Mouse (Mus musculus): ENCODE data around the gene Wfdc3.

Gene Wfdc3

GRCm38 (mm10) chr2:164745843-164746479 lies at the start of gene Wfdc3, which contains the start of gene Dnttip1:
Wfdc3 (minus strand) TSS chr2:164745931.
Dnttip1 (plus strand) TSS chr2:164745983.
- peak; percentile 97 for DNase-seq

- peak; percentile 92 for DNase-seq
Measured at GRCm38 (mm10) chr2:164794293-164794692, 48.6 kb upstream of the Wfdc3 start.

GRCm38 (mm10) chr2:164793772-164794171 lies 48.0 kb upstream of the Wfdc3 start:
- DNase-seq = no peak

- DNase-seq = peak; percentile 79
Measured at GRCm38 (mm10) chr2:164793236-164793635, 47.5 kb upstream of the Wfdc3 start.

- no peak for DNase-seq
Measured at GRCm38 (mm10) chr2:164792400-164793190, 46.9 kb upstream of the Wfdc3 start.

- peak; percentile 28 for DNase-seq
Measured at GRCm38 (mm10) chr2:164791841-164792261, 46.1 kb upstream of the Wfdc3 start.

- DNase-seq = no peak
Measured at GRCm38 (mm10) chr2:164790451-164790850, 44.7 kb upstream of the Wfdc3 start.

GRCm38 (mm10) chr2:164788411-164788810 lies 42.7 kb upstream of the Wfdc3 start:
- DNase-seq = no peak

- DNase-seq = no peak
Measured at GRCm38 (mm10) chr2:164787779-164788178, 42.0 kb upstream of the Wfdc3 start.

GRCm38 (mm10) chr2:164787032-164787431 lies 41.3 kb upstream of the Wfdc3 start:
- no peak for DNase-seq

GRCm38 (mm10) chr2:164786388-164786885 lies 40.7 kb upstream of the Wfdc3 start:
- peak; percentile 29 for DNase-seq

GRCm38 (mm10) chr2:164785481-164786387 lies 40.0 kb upstream of the Wfdc3 start, which contains the start of gene Snx21:
Snx21 (plus strand) TSS chr2:164785823.
- peak; percentile 94 for DNase-seq

- DNase-seq = no peak
Measured at GRCm38 (mm10) chr2:164784869-164785420, 39.2 kb upstream of the Wfdc3 start.

- no peak for DNase-seq
Measured at GRCm38 (mm10) chr2:164783926-164784581, 38.3 kb upstream of the Wfdc3 start.

- no peak for DNase-seq
Measured at GRCm38 (mm10) chr2:164781876-164782275, 36.1 kb upstream of the Wfdc3 start.

GRCm38 (mm10) chr2:164779481-164780086 lies 33.9 kb upstream of the Wfdc3 start, which contains the start of gene Tnnc2:
Tnnc2 (minus strand) TSS chr2:164779967.
- DNase-seq = no peak

GRCm38 (mm10) chr2:164778809-164779208 lies 33.1 kb upstream of the Wfdc3 start:
- DNase-seq = no peak

- DNase-seq = no peak
Measured at GRCm38 (mm10) chr2:164778015-164778287, 32.2 kb upstream of the Wfdc3 start.

- no peak for DNase-seq
Measured at GRCm38 (mm10) chr2:164777246-164778014, 31.7 kb upstream of the Wfdc3 start.

GRCm38 (mm10) chr2:164776801-164777200 lies 31.1 kb upstream of the Wfdc3 start:
- DNase-seq = no peak

- no peak for DNase-seq
Measured at GRCm38 (mm10) chr2:164776130-164776529, 30.4 kb upstream of the Wfdc3 start.

All from kidney, postnatal 10 days (tissue).